Mouse (Mus musculus) brain, embryonic 14.5 days (tissue): Measurements from ENCODE around the gene Apobec2.

Source experiments
- CTCF ChIP-seq: fragments of 200-500 bp; IDR thresholded peaks from 2 replicates; pipeline ENCODE4 v1.5.1; 2012; ENCODE audit warnings: inconsistent platforms, mild to moderate bottlenecking, moderate library complexity, borderline replicate concordance; ENCODE audit not compliant: insufficient read depth, insufficient read length; ENCODE audit errors: extremely low read depth
- POLR2A ChIP-seq: fragments of 200-500 bp; IDR thresholded peaks from 2 replicates; pipeline ENCODE4 v1.6.1; 2012; ENCODE audit warnings: mild to moderate bottlenecking, inconsistent platforms, borderline replicate concordance; ENCODE audit not compliant: poor library complexity, insufficient read depth, insufficient read length, severe bottlenecking; ENCODE audit errors: extremely low read depth

GRCm38 (mm10) chr17:48407910-48408525 lies 24.7 kb downstream of the Apobec2 start:
- TF ChIP-seq POLR2A: no peak
- TF ChIP-seq CTCF: no peak
